Mouse (Mus musculus): ENCODE results near the gene Mfsd12. TPM values are rescaled to one million over a fixed set of nuclear protein-coding genes. Genes with fewer than 3 reads are reported as not detected.
A peak's percentile ranks its signal among the peaks of the same experiment; 100 is the strongest.

Mfsd12 gene
- polyA plus RNA-seq, 1 experiment from 2014 or later, result 36.3 TPM

DNA sequence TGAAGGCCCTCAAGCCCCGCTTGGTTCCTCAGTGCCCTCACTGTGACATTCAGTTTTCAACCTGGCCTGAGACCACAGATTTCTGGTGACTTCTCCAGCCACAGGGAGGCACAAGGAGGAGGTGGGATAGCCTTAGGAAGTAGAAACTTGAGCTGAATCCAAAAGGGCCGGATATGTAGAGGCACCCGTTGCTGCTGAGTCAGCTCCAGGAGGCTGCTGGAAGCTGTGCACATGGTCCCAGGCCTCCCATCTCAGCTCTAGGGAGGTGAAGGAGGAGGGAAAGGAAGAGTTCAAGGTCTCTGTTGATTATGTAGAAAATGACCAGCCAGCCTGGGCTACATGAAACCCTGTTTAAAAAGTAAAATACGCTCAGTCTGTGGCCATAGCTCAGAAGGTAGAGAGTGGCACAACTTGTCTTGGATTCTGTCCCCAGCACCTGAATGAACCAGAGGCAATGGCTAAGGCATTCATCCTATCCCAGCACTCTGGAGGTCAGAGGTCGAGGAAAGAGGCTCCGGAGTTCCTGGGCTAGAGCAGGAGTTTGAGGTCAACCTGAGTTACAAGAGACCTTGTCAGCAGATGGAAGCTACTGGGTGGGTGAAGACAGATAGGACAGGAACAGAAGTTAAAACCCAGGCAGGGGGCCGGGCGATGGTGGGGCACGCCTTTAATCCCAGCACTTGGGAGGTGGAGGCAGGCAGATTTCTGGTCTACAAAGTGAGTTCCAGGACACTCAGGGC lies 2.4 kb upstream of the Mfsd12 start:
- DNase-seq (ENCODE audit: low spot score), result no peak

DNA sequence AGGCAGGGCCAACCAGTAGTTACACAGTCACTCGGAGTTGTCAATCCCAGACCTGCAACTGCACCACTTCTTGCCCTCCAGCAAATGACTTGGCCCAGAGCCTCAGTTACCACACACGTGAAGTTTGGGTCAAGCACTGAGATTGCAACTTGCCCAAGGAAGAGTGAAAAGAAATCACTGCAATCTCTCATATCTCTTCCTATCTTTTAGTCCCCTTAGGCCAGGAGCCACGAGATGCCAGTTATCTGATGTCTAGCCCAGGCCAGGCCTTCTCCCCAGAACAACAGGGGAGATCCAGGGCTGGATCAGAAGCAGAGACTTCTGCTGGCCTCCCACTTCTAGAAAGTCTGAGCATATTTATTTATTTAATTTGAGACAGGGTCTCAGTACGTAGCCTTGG lies 1.8 kb upstream of the Mfsd12 start:
- DNase-seq (ENCODE audit: low spot score), result no peak

DNA sequence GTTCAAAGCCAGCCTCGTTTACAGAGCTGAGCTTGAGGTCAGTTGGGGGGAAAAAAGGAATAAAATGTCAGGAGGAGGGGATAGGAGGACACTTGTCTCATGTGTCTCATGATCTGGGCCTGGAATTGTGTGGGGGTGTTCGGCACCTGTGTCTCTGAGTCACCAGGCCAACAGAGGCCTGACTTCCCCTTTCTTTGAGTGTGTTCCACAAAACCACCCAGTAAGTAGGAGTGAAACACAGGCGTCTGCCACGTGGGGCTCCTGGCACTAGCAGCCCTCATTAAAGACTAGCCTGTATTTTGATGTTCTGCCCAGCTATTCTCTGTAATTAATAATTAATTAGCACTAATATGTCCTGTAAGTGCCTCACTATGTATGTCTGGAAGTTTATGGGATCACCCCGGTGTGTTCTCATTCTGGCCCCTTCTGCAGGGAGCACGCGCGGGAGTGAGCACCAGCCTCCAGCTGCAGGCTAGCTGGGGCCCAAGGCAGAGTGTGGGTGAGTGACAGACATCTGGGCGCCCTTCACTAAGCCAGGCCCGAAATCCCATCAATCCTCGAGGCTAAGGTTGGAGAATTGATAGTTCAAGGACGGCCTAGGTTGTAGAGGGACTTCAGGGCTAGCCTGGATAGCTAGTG lies 820 bp upstream of the Mfsd12 start:
- DNase-seq (ENCODE audit: low spot score), result no peak

DNA sequence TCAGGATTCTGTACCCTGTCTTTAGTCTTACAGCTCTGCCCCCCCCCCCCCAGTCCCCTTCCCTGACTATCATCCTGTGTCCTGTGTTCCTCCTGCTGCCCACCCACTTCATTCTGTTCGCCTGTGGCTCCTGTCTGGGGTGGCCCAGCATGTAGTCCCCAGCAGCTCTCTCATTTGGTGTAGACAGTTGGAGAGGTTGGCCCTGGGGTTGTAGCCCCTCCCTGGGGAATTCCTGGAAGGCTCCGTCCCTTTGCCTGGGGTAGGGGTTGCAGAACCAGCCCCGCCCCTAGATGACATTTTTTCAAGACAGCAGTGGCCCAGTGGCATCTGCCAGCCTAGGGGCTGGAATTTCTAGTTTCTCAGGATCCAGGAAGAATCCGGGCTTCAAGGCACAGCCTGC lies 918 bp downstream of the Mfsd12 start:
- no peak for DNase-seq (ENCODE audit: low spot score)

DNA sequence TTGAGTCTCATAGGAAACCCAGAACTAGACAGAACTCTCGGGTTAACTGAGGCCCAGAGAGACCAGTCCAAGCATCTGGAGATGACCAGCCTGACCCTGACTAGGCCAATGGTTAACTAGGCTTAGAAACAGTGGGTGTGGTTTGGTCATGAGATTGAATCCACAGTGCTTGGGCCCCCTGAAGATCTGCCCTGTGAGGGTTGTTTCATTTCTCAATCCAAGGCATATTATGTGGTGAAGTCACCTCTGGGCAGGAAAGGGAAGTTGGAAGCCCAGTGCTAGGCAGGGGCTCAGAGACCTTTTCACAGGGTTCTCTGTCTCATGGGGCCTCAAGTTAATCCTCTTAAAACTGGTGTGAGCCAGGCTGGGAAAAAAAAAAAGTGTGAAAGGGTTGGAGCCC lies 1.6 kb downstream of the Mfsd12 start:
- no peak for DNase-seq (ENCODE audit: low spot score)

DNA sequence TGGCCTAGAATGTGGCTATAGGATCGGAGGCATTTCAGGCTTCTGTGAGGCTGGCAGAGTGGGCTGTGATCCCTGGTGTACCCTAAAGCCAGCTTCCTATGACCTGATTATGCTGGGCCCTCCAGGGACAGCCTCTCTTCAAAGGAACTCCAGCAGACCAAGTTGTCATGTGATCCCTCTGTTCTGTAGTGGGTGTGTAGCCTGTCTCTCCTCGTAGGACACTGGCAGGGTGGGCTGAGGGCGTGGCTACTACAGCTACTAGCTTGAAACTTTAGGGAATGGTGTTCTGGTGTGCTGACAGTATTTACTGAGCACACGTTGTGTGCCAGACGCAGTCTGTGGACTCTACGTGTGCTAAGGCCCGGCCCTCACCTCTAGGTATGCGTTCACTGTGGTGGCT lies 3.4 kb downstream of the Mfsd12 start:
- DNase-seq (ENCODE audit: low spot score), result no peak

DNA sequence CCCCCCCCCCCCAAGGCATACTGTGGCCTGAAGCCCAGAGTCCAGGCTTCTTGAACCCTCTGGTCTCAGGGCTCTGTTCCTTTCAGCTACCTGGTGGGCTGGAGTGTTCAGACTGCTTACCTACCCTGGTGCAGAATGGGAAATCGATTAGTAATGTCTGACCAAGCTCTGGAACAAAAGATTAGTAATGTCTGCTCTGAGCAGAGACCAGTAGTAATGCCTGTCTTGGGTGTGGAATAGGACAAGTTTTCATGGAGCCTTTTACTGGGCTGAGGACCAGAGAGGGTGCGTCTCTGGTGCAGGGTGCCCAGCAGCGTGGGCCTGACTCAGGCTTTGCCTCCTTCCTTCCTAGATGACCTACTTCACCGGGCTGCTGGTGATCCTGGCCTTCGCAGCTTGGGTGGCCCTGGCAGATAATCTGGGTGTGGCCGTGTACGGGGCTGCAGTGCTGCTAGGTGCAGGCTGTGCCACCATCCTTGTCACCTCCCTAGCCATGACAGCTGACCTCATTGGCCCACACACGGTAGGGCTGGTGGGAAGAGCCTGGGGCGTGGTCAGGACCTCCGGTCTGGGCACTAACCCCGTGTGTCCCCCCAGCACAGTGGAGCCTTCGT lies 5.2 kb downstream of the Mfsd12 start:
- no peak for DNase-seq (ENCODE audit: low spot score)

DNA sequence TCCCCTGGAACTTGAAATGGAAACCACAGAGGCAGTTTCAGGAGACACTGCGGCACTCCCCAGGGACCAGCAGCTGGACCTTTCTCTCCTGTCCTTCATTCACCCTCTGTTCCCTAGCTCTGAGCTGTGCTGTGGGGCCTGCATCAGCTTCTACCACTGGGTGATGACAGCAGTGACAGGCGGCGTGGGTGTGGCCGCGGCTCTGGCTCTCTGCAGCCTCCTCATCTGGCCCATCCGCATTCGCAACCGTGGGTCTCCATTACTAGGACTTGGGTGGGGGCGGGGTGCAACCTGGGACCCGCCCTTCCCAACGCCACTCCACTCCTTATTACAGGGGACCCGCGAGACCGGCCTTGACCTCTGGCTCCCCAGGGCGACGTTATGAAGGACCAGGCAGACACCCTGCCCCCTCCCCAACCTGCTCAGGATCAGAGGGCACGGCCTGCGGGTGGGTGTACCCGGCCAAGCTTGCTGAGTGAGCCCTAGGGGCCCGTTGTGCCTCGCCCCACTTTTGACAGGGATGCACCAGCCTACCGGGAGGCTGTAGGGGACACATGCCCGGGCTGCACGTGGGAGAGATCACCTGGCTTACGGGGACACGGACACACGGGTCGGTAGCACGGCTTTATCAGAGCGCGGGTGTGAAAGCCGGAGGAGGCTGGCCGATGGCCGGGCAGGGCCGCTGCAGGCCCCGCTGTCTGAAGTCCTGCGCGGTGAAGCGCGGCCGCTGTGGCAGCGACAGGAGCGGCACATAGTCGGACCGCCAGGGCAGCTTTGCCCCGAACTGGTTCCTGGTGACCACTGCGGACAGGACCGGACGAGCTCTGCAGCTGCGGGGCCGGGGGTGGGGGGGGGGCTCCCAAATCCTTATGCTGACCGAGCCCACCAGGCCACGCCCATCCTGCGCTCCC lies 6.4 kb downstream of the Mfsd12 start:
- no peak for DNase-seq (ENCODE audit: low spot score)

DNA sequence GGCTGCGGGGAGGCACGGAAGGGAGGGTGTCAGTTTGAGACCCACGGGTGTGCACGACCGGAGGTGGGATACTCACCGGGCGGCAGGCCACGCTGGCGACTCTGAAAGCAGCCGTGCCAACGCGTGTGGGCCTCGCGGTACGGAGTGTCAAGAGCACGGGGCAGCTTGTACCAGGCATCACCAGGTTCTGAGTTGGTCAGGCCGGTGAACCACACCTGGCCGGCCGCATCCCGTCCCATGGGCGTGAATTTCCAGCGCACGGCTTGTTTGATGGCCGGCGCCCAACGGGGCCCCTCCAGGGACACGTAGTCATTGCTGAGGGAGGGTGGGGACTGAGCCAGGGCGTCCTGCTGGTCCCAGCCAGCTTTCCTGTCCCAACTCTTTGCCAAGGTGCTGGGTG lies 7.4 kb downstream of the Mfsd12 start:
- DNase-seq (ENCODE audit: low spot score), result no peak

DNA sequence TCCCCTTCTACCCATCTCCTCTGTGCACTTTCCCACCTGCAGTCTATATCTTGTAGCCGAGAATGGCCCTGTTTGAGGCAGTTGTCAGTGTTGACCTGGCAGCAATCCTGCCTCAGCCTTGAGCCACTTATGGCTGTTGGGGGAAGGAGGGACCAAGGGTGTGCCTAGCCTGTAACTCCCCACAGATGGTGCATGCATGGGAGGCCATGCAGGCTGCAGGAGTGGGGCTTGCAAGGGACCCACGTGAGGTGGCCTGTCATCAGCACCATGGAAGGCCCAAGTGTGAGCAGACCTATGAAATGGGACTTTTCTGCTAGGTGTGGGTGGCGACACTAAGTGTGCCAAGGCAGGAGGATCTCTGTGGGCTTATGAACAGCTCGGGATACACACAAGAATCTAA lies 7.8 kb downstream of the Mfsd12 start:
- no peak for DNase-seq (ENCODE audit: low spot score)

DNA sequence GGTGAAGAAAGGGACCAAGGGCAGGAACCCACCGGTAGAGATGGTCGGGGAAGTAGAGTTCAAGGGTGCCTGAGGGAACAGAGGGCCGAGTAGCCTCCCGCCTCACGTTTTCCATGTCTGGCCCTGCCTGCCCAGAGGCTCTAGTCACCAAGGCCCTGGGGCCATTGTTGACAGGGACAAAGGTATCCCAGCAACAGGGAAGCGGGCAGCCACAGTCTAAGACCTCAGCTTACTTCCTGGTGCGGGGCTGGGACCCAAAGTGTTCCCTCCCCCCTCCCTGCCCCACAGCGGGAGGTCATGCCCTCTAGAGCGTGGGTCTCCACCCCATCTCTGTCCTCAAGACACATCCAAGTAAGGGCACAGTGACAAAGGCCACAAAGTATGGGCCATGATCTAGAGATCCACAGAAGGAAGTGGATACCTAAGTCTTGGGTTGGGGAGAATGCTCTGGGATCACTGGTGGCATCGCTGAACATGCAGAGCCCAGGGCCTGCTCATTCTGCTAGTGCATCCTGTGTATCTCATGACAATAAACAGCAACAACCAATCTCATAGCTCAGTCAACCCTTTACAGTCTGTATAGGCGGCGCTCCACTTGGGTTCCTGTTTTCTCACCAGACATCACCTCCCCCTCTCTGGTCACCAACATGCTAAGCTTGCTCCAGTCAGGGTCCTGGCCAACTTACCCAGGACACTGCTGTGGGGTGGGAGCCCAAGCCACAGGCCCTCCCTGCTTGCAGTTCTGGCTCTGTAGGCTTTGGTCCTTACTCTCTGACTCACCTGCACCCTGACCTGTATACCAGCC lies 8.6 kb downstream of the Mfsd12 start, which contains the start of gene 4930404N11Rik:
TSS of gene 4930404N11Rik (minus strand) at position 145 of the 805 bp plus-strand sequence.
- no peak for DNase-seq (ENCODE audit: low spot score)

DNA sequence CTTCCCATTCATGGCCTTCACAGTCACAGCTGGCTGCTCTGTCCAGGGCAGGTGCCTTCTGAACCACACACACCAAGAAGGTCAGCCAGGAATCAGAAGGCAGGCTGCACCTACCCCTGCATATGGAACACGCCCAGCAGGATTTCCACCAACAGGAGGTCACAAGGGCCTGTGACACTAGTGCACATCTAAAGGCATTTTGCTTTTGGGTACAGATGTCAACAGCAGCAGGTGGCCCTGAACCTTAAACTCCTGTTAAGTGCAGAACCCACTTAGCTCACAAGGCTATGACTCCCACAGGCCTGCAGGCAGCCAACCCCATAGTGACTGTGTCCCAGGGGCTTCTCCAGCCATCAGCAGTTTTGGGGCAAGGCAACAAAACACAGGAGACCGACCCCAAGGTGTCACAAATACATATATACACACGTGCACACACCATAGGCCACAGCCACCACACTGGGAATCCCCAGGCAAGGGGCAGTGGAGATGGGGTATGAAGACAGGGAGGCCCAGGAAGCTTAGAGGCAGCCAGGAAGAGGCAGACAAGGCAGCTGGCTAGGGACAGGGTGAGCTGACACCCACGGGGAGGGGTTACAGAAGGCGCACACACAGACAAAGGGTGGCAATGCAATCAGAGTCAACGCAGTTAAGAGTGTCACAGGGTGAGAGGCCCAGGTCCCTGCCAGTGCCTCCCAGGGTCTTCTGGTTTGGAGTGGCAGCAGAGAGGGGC lies 9.4 kb downstream of the Mfsd12 start:
- DNase-seq (ENCODE audit: low spot score), result no peak

DNA sequence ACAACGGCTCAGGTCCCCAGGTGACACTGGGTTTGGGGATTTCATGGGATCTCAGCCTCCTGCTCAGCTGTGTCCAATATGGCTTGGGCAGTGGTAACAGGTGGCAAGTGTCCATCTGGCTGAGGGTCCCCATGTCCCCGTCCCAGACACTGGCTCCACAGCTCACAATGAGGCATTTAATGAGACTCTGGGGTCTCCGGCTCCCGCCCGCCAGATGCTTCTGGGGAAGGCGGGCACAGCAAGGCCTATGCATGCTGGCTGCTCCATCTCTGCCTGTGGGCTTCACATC lies 9.9 kb downstream of the Mfsd12 start:
- DNase-seq (ENCODE audit: low spot score), result no peak

DNA sequence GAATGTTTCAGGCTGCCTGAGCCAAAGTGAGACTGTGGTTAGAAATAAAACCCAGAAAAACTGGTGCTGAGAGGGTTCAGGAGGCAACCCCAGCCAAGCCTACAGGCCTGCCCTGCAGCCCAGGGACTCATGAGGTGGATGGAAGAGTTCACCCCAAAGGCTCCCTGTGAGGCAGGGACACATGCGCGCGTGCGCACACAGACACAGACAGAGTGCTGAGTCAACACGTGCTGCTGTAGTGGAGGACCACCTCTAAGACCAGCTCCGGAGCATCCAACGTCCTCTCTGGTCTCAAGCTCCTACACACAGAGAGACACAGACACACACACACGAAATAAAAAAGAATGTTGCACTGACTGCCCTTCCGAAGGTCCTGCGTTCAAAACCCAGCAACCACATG lies 18.0 kb downstream of the Mfsd12 start:
- DNase-seq (ENCODE audit: low spot score), result no peak

DNA sequence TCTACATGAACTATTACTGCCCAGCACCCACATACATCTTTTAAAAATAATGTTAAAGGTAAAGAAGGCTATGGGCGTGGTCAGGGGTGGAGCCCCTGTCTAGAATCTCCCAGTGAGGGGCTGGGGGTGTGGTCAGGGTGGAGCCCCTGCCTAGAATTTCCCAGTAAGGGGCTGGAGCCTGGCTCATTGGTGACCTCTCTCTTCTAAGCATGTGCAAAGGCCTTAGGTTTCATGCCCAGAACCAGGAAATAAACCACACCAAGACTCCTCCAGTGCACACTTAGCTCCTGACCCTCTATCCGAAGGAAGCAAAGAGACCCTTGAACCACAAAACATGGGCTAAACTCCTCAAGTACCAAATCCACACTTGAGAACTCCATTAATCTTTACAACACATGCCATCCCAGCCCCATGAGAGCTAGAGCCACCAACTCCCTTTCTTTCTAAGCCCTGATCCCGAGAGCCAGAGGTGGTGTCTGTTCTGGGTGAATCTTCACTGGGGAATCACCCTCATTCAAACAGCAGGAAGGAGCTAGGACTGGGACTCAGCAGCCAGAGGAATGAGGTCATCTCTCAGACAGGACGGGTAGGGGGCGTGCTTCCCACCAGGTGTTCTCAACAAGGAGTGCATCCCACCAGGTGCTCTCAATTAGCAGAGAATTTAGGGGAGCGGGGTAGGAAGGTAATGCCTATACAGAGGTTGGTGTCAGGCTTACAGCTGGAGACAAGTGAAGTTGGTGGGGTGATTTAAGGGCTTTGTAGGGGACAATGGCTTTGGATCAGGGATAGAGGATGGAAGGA lies 19.5 kb downstream of the Mfsd12 start:
- no peak for DNase-seq (ENCODE audit: low spot score)

DNA sequence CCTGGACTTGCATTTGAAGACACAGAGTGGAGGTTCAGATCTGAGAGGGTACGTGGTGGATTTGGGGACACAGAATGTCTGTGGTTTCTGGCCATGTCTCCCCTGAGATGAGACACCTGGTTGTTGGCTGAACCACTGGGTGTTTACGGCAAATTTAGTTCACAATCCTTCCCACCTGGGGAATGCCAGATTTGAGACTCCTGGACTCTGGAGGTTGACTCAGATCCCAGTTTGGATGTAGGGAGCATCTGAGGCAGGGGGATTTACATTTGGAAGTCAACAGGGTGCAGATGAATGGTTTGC lies 20.0 kb downstream of the Mfsd12 start:
- no peak for DNase-seq (ENCODE audit: low spot score)

DNA sequence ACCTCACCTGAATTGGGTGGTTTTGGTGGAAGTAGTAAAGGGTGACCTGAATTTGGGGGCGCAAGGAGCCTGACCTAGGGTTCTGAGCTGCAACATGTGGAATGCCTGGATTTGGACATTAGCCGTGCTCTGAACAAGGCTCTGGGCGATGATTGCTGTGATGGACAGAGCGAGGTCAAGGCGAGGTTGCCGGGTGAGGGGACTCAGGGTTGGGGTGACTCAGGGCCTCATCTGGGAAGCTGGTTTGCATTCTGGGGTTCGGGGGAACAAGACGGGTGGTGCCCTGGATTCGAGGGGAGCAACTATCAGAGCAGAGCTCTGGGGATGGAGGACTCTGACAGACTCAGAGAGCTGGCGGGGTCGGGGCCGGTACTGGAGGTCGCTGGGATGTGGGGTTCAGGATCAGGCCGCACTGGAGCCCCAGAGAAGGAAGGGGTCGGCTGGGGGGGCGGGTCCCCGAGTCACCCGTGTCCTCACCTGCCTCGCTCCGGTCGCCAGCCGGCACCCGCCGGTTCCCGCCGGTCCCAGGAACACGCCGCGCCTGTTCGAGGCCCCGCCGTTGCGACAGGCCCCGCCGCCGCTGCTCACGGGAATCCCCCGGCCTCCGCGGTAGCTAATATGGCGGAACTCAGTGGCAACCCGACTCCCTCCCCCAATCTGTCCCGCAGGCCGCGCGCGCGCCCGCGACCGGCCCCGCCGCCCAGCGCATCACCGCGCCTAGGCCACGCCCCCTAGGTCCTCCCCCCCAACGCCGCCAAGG lies 20.7 kb downstream of the Mfsd12 start, which contains the start of gene Fzr1:
TSS of gene Fzr1 (minus strand) at position 724 of the 760 bp plus-strand sequence.
- DNase-seq (ENCODE audit: low spot score), result no peak

DNA sequence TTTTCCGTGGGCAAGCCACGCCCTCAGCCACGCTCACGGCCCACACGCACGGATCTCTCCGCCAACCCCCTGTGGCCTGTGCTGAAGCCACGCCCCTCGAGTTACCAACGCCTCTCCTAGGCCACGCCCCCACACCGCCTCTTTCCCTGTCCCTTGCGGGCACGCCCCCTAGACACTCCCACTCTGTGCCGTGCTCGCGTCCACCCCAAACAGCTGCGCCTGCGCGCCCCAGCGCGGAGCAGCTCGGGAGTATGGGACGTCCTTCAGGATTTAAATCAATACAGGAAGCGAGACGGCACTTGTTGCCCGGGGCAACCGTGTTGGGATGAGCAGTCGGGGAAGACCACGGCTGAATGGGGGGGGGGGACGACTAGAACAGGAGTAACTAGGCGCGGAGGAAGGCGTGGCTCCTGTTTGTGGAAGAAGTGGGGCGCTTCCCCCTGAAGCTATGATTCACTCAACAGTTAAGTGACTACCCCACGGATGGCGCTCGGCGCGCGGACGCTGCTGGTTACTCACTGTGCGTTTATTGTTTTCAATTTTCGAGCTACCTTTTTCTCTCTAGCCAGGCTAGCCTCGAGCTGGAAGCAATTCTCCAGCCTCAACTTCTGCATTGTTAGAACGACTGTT lies 21.4 kb downstream of the Mfsd12 start:
- DNase-seq (ENCODE audit: low spot score), result peak; percentile 100

Data from thymus, postnatal 0 days (tissue).